Mouse (Mus musculus) embryonic fibroblast, embryonic 13.5 days (primary cell): Measurements from ENCODE around the gene Usf1. TPM values are rescaled to one million over a fixed set of nuclear protein-coding genes. Genes with fewer than 3 reads are reported as not detected.

Source experiments
- H3K27ac ChIP-seq: 2 replicates; pipeline ENCODE4 v1.5.1; 2012; ENCODE audit warnings: low read length, control low read depth, inconsistent platforms; ENCODE audit not compliant: insufficient read depth
- H3K4me1 ChIP-seq: 2 replicates; pipeline ENCODE4 v1.6.1; 2011; ENCODE audit warnings: low read length; ENCODE audit not compliant: control insufficient read depth, insufficient read depth
- H3K4me3 ChIP-seq: 2 replicates; pipeline ENCODE4 v1.5.1; 2011; ENCODE audit warnings: mild to moderate bottlenecking, control low read depth, low read length; ENCODE audit not compliant: insufficient read depth
- CTCF ChIP-seq: IDR thresholded peaks from 2 replicates; pipeline ENCODE4 v1.5.1; 2011; ENCODE audit warnings: mild to moderate bottlenecking, control low read depth, low read length, moderate library complexity, borderline replicate concordance; ENCODE audit not compliant: insufficient read depth
- POLR2A ChIP-seq: IDR thresholded peaks from 2 replicates; pipeline ENCODE4 v1.6.1; 2011; ENCODE audit warnings: low read depth, mild to moderate bottlenecking, control low read depth, low read length, moderate library complexity
- polyA plus RNA-seq: library from polyadenylated mRNA; stranded (reverse); fragments of >200 nt; gene quantifications from 2 replicates; pipeline ENCODE4 v1.2.4, GENCODE M21; 2011; ENCODE audit warnings: low read depth; ENCODE audit not compliant: missing spikeins, insufficient read length

The Usf1 gene
- polyA plus RNA-seq, 1 experiment, result 37.3 TPM

GRCm38 (mm10) chr1:171412446-171412845, 1.3 kb downstream of the Usf1 start:
- TF ChIP-seq POLR2A, result no peak
- TF ChIP-seq CTCF, result no peak
- H3K4me1 ChIP-seq, result no peaks in the 10 kb centered on the region
- peak overlapping the region; percentile 87 for H3K4me3 ChIP-seq
- H3K27ac ChIP-seq, result 0 out of 2 replicates have a peak overlapping the region, but pooled peaks have one; percentile 50

GRCm38 (mm10) chr1:171413608-171414007, 2.5 kb downstream of the Usf1 start:
- TF ChIP-seq CTCF, result no peak
- TF ChIP-seq POLR2A, result no peak

GRCm38 (mm10) chr1:171418660-171419059, 7.5 kb downstream of the Usf1 start, which contains the start of gene Tstd1:
TSS of gene Tstd1 (plus strand) at chr1:171418872.
- Histone ChIP-seq H3K4me3 (no peak within 1 kb of the TSS), H3K4me1 (no peaks in the 10 kb centered on the region), H3K27ac (no peak within 1 kb of the TSS)
- no peak for TF ChIP-seq POLR2A
- TF ChIP-seq CTCF, result no peak

More at GRCm38 (mm10) chr1:171413608-171414007, 2.5 kb downstream of the Usf1 start:
- no peak overlapping the region for H3K27ac ChIP-seq
- H3K4me1 ChIP-seq, result no peaks in the 10 kb centered on the region
- no peak overlapping the region for H3K4me3 ChIP-seq

- TF ChIP-seq CTCF (no peak), POLR2A (no peak)
- no peak overlapping the region for H3K27ac ChIP-seq
- H3K4me1 ChIP-seq, result no peaks in the 10 kb centered on the region
- no peak overlapping the region for H3K4me3 ChIP-seq
Observed at GRCm38 (mm10) chr1:171419291-171419882, 8.3 kb downstream of the Usf1 start.

GRCm38 (mm10) chr1:171419905-171420304, 8.8 kb downstream of the Usf1 start:
- Histone ChIP-seq H3K4me1 (no peaks in the 10 kb centered on the region), H3K4me3 (no peak overlapping the region), H3K27ac (no peak overlapping the region)
- TF ChIP-seq POLR2A (no peak), CTCF (no peak)

- Histone ChIP-seq H3K27ac (no peak overlapping the region), H3K4me1 (no peaks in the 10 kb centered on the region), H3K4me3 (no peak overlapping the region)
- no peak for TF ChIP-seq CTCF
- no peak for TF ChIP-seq POLR2A
Observed at GRCm38 (mm10) chr1:171422504-171423095, 11.5 kb downstream of the Usf1 start.

- no peak overlapping the region for H3K27ac ChIP-seq
- no peak for TF ChIP-seq CTCF
- H3K4me1 ChIP-seq, result no peaks in the 10 kb centered on the region
- no peak overlapping the region for H3K4me3 ChIP-seq
Observed at GRCm38 (mm10) chr1:171424638-171425037, 13.5 kb downstream of the Usf1 start.

- no peaks in the 10 kb centered on the region for H3K4me1 ChIP-seq
- H3K27ac ChIP-seq, result no peak overlapping the region
- H3K4me3 ChIP-seq, result no peak overlapping the region
- TF ChIP-seq CTCF (no peak), POLR2A (no peak)
Observed at GRCm38 (mm10) chr1:171425126-171425525, 14.0 kb downstream of the Usf1 start.

GRCm38 (mm10) chr1:171432158-171432557, 21.0 kb downstream of the Usf1 start:
- TF ChIP-seq CTCF (no peak), POLR2A (no peak)
- Histone ChIP-seq H3K4me1 (no peaks in the 10 kb centered on the region), H3K4me3 (no peak overlapping the region)

GRCm38 (mm10) chr1:171435288-171435814, 24.2 kb downstream of the Usf1 start:
- no peak overlapping the region for H3K4me3 ChIP-seq
- TF ChIP-seq CTCF (no peak), POLR2A (no peak)
- no peak overlapping the region for H3K27ac ChIP-seq
- H3K4me1 ChIP-seq, result no peaks in the 10 kb centered on the region

More at GRCm38 (mm10) chr1:171432158-171432557, 21.0 kb downstream of the Usf1 start:
- H3K27ac ChIP-seq, result no peak overlapping the region

GRCm38 (mm10) chr1:171435974-171436373, 24.9 kb downstream of the Usf1 start:
- no peak for TF ChIP-seq POLR2A
- no peak for TF ChIP-seq CTCF
- Histone ChIP-seq H3K4me3 (no peak overlapping the region), H3K27ac (no peak overlapping the region), H3K4me1 (no peaks in the 10 kb centered on the region; the same call in 1 of the 2 replicates)
